Mouse (Mus musculus) retina, embryonic 14.5 days (tissue): ENCODE data around the gene Olfr381.
"Not testable (repeated sequence)": the region's sequence is repeated elsewhere in the genome, so short reads cannot be mapped to it uniquely, and the experiment has no call there.

Experiments used
- DNase-seq: peaks from one replicate; pipeline ENCODE4 v3.0.0-alpha.2; 2015; ENCODE audit warnings: low spot score

Gene Olfr381

GRCm38 (mm10) chr11:73491503-73491902, at the start of gene Olfr381:
Olfr381 (minus strand) TSS chr11:73491603.
- no peak for DNase-seq

DNA sequence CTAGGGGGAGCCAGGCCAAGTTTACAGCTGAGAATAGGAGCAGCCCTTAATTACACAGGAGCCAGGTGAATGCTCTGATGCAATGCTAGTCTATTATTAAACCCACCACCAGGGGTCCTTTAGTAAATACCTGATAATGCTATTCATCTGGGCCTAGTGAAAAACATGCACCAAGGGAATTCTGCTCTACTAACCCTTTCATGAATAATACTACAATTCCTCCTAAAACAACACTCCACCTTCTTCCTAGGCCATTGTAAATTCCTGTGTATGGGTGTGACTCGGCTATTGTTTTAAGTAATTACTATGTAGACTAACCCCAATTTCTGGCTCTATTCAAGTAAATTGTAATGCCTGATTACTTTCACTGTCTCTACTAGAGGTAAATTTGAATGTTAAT, 37.6 kb upstream of the Olfr381 start:
- not testable (repeated sequence) for DNase-seq

DNA sequence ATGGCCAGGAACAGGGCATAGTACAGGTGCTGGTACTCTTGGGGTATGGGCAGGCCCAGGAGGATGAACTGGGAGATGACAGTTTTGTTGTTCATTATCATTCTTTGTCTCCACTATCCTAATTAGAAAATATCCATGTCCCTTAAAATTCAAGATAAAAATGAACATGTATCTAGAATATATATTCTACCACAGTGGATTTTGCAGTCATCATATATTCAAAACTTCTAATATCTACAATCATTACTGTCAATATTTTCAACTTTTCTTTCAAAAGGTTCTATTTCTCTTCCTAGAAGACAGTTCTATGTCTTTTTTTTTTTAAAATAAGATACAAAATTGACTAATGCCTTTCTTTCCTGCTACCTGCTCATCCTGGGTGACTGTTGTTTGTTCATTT, 25.7 kb upstream of the Olfr381 start, which contains the start of gene Olfr382:
Gene Olfr382 (minus strand): TSS at position 101 of the 400 bp plus-strand sequence.
- no peak for DNase-seq

DNA sequence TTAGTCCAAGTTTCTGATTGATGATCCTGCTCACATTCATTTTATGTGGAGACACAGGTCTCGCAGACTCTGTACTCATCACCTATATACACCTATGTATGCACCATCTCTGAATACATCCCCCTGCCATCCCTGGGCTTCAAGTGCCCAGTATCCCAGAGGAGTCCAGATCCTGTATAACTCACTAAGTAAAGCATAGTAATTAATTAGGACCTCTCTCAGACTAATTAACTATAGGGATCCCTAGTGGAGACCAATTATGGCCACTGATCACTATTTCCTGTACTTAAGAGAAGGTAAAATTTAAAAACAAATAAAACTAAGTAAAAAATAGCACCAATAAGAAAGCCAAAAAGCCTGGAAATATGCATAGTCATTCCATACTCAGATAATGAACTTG, 34.0 kb downstream of the Olfr381 start, which contains the start of gene Olfr380:
Gene Olfr380 (minus strand): TSS at position 101 of the 400 bp plus-strand sequence.
- DNase-seq, result no peak
